Mouse (Mus musculus): ENCODE data around the gene Cbx7. TPM values are rescaled to one million over a fixed set of nuclear protein-coding genes. Genes with fewer than 3 reads are reported as not detected.
"Not testable (repeated sequence)": the region's sequence is repeated elsewhere in the genome, so short reads cannot be mapped to it uniquely, and the experiment has no call there.

Cbx7 gene
- polyA plus RNA-seq, 1 experiment, result 32.8 TPM

DNA sequence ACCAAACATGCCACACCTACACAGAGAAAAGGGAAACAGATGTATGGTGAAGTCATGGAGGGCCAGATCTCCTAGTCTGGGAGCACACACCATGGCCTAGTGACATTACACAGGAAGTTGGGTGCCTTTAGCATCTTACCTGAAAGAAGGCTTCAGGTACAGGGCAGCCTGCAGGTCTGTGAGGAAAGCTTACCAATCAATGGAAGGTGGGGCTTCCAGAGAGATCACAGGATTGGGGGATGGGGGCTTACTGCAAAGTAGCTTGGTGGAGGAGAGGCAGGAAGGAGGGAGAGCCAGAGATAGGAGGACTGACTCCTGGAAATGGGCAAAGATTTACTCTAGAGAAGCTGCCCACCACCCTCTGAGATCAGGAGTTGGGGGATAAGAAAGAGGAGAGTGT is 67.0 kb downstream of the Cbx7 start:
- Histone ChIP-seq H3K4me1 (ENCODE audit: control insufficient read depth, insufficient read depth, insufficient read length, low read length) (peaks cover 3% of the 10 kb centered on the region; the same call in 1 of the 2 replicates), H3K4me3 (ENCODE audit: low read depth, low read length) (no peak overlapping the region), H3K27me3 (ENCODE audit: control insufficient read depth, insufficient read depth, low read length) (no peaks in the 10 kb centered on the region), H3K36me3 (ENCODE audit: control insufficient read depth, insufficient read depth, low read length) (peaks cover 34% of the 10 kb centered on the region), H3K27ac (ENCODE audit: insufficient read depth, low read depth, low read length) (no peak overlapping the region)
- TF ChIP-seq CTCF (IDR thresholded peaks at IDR 0.05; ENCODE audit: extremely low read depth, insufficient read length, insufficient replicate concordance, low read depth, low read length), result no peak
- no peak for TF ChIP-seq POLR2A (IDR thresholded peaks at IDR 0.05; ENCODE audit: low read depth, low read length)

DNA sequence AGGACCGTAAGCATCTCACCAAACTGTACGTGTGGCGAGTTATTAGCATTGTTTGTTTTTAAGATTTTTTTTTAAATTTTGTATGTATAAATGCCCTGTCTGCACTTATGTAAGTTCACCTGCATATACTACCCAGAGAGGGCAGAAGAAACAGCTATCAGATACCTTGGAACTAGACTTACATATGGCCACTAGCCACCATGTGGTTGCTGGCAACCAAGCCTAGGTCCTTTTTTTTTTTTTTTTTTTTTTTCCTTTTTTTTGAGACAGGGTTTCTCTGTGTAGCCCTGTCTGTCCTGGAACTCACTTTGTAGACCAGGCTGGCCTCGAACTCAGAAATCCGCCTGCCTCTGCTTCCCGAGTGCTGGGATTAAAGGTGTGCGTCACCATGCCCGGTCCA is 67.8 kb downstream of the Cbx7 start:
- not testable (repeated sequence) for H3K27me3 ChIP-seq (ENCODE audit: control insufficient read depth, insufficient read depth, low read length); H3K27ac ChIP-seq (ENCODE audit: insufficient read depth, low read depth, low read length); H3K4me3 ChIP-seq (ENCODE audit: low read depth, low read length); H3K4me1 ChIP-seq (ENCODE audit: control insufficient read depth, insufficient read depth, insufficient read length, low read length)
- WGBS, result 97% methylated on average over 8 of the region's 8 CpGs
- peaks cover 40% of the 10 kb centered on the region for H3K36me3 ChIP-seq (ENCODE audit: control insufficient read depth, insufficient read depth, low read length)

DNA sequence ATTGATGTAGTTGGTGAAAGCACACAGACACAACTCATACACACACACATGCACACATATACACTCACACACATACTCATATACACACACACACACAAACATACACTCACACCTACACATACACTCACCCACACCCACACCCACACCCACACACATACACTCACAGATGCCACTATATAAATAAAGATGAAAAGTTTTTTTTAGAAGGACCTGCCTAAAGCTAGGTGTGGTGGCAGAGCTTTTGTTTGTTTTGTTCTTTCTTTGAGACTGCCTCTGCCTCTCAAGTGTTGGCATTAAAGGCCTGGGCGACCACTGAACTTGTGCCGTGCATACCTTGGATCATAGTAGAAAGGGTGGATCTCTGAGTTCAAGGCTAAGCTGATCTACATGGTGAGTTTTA is 69.5 kb downstream of the Cbx7 start:
- Histone ChIP-seq H3K4me1 (ENCODE audit: control insufficient read depth, insufficient read depth, insufficient read length, low read length) (peaks cover 6% of the 10 kb centered on the region; the same call in 1 of the 2 replicates), H3K27ac (ENCODE audit: insufficient read depth, low read depth, low read length) (peak overlapping the region; percentile 47), H3K36me3 (ENCODE audit: control insufficient read depth, insufficient read depth, low read length) (peaks cover 41% of the 10 kb centered on the region), H3K4me3 (ENCODE audit: low read depth, low read length) (no peak overlapping the region), H3K27me3 (ENCODE audit: control insufficient read depth, insufficient read depth, low read length) (no peaks in the 10 kb centered on the region)
- 79% methylated on average over 2 of the region's 2 CpGs for WGBS
- no peak for TF ChIP-seq CTCF (IDR thresholded peaks at IDR 0.05; ENCODE audit: extremely low read depth, insufficient read length, insufficient replicate concordance, low read depth, low read length)
- TF ChIP-seq POLR2A (IDR thresholded peaks at IDR 0.05; ENCODE audit: low read depth, low read length), result no peak

DNA sequence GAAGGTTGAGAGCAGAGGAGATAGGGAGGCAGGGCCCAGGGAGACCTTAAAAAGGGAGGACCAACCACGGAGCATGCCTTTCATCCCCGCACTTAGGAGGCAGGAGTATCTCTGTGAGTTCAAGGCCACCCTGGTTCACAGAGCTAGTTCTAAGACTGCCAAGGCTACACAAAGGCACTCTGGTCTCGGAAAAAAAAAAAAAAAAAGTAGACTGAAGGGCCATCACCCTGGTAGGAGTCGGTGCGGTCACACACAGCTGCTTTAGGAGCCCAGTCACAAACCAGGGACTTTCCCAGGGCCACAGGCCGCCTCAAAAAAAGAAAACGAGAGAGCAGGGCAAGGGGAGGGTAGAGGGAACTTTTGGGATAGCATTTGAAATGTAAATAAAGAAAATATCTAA is 70.2 kb downstream of the Cbx7 start:
- WGBS, result 67% methylated on average over 7 of the region's 7 CpGs
- H3K4me3 ChIP-seq (ENCODE audit: low read depth, low read length), result no peak overlapping the region
- H3K27ac ChIP-seq (ENCODE audit: insufficient read depth, low read depth, low read length), result peak overlapping the region; percentile 91
- peaks cover 10% of the 10 kb centered on the region; the same call in 1 of the 2 replicates for H3K4me1 ChIP-seq (ENCODE audit: control insufficient read depth, insufficient read depth, insufficient read length, low read length)
- H3K36me3 ChIP-seq (ENCODE audit: control insufficient read depth, insufficient read depth, low read length), result peaks cover 39% of the 10 kb centered on the region
- H3K27me3 ChIP-seq (ENCODE audit: control insufficient read depth, insufficient read depth, low read length), result no peaks in the 10 kb centered on the region
- TF ChIP-seq CTCF (IDR thresholded peaks at IDR 0.05; ENCODE audit: extremely low read depth, insufficient read length, insufficient replicate concordance, low read depth, low read length) (no peak), POLR2A (IDR thresholded peaks at IDR 0.05; ENCODE audit: low read depth, low read length) (no peak)

DNA sequence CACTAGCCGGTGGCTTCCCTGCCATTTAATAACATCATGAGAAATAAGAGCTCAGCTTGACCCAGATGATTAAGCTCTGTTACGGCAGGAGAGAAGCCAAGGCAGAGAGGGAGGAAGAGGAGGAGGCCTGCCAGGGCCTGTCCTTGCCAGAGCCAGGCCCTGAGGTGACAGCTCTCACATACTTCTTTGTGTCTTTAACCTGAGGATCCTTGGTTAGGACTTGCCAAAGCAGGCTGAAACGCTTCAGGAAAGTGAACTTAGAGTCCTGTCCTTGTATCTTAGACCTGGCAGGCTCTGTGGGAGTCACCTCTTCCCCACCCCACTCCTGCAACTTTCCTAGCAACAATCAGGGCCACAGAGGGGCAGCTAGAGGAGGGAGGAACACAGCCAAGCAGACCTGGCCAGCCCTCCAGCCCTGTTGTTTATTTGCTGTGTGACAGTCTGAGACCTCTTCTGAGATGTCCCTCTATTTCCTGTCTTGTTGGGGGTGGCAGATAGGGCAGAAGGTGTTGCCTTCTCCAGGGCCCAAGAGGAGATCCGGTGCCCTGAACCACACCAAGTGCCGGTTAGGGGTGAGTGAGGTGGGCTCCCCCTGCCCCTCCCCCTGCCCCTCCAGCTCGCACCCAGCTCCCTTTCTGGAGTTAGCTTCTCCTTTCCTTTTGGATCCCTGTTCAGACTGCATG is 71.0 kb downstream of the Cbx7 start:
- no peaks in the 10 kb centered on the region for H3K27me3 ChIP-seq (ENCODE audit: control insufficient read depth, insufficient read depth, low read length)
- peaks cover 33% of the 10 kb centered on the region for H3K36me3 ChIP-seq (ENCODE audit: control insufficient read depth, insufficient read depth, low read length)
- TF ChIP-seq POLR2A (IDR thresholded peaks at IDR 0.05; ENCODE audit: low read depth, low read length), result no peak
- no peak for TF ChIP-seq CTCF (IDR thresholded peaks at IDR 0.05; ENCODE audit: extremely low read depth, insufficient read length, insufficient replicate concordance, low read depth, low read length)
- H3K4me3 ChIP-seq (ENCODE audit: low read depth, low read length), result no peak overlapping the region
- 83% methylated on average over 6 of the region's 6 CpGs for WGBS
- H3K4me1 ChIP-seq (ENCODE audit: control insufficient read depth, insufficient read depth, insufficient read length, low read length), result peaks cover 14% of the 10 kb centered on the region; the same call in 1 of the 2 replicates
- H3K27ac ChIP-seq (ENCODE audit: insufficient read depth, low read depth, low read length), result peak overlapping the region; percentile 91

DNA sequence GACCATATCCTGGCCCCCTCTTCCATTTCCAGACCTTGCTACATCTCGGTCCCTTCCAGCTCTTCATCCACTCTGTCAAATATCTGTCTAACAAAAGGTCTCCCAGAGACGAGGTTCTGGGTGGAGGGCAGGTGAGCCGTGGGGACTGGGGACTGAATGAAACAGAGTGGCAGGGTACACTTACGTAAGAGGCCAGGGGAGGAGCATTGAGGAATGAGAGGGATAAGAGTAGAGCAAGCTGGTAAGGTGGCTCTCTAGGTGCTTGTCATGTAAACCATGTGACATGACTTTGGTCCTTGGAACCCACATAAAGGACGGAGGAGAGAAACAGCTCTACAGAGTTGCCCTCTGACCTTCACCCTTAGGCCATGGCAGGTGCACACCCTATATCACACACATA is 71.9 kb downstream of the Cbx7 start:
- Histone ChIP-seq H3K27ac (ENCODE audit: insufficient read depth, low read depth, low read length) (peak overlapping the region; percentile 8; the same call in 1 of the 2 replicates), H3K36me3 (ENCODE audit: control insufficient read depth, insufficient read depth, low read length) (peaks cover 33% of the 10 kb centered on the region)
- WGBS, result 85% methylated on average over 5 of the region's 5 CpGs

DNA sequence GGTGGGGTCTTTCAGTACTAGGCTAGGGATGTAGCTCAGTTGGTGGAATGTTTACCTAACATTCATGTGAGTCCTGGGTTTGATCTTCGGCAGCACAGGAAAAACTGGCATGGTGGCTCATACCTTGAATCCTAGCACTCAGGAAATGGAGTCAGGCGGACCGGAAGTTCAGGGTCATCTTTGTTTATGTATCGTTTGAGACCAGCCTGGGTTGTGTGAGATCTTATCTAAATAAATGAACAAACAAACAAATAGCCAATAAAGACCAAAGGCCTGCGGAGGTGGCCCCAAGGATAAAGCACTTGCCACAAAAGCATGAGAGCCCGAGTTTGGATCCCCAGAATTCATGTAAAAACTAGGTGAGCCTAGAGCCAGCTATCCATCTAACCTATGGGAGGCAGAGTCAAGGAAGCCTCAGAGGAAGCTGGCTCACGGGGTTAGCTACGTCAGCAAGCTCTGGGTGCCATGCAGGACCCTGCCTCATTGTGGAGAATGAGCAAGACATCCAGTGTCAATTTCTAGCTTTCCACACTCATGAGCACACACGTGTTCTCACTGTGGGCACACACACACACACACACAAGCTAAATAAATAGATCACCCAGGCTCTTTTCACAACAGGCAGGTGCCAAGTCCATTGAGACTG is 74.7 kb downstream of the Cbx7 start:
- no peak for TF ChIP-seq POLR2A (IDR thresholded peaks at IDR 0.05; ENCODE audit: low read depth, low read length)
- no peak for TF ChIP-seq CTCF (IDR thresholded peaks at IDR 0.05; ENCODE audit: extremely low read depth, insufficient read length, insufficient replicate concordance, low read depth, low read length)

More for the DNA sequence above, 71.9 kb downstream of the Cbx7 start:
- Histone ChIP-seq H3K4me1 (ENCODE audit: control insufficient read depth, insufficient read depth, insufficient read length, low read length) (peaks cover 15% of the 10 kb centered on the region; the same call in 1 of the 2 replicates), H3K27me3 (ENCODE audit: control insufficient read depth, insufficient read depth, low read length) (no peaks in the 10 kb centered on the region), H3K4me3 (ENCODE audit: low read depth, low read length) (no peak overlapping the region)
- TF ChIP-seq POLR2A (IDR thresholded peaks at IDR 0.05; ENCODE audit: low read depth, low read length) (no peak), CTCF (IDR thresholded peaks at IDR 0.05; ENCODE audit: extremely low read depth, insufficient read length, insufficient replicate concordance, low read depth, low read length) (no peak)

DNA sequence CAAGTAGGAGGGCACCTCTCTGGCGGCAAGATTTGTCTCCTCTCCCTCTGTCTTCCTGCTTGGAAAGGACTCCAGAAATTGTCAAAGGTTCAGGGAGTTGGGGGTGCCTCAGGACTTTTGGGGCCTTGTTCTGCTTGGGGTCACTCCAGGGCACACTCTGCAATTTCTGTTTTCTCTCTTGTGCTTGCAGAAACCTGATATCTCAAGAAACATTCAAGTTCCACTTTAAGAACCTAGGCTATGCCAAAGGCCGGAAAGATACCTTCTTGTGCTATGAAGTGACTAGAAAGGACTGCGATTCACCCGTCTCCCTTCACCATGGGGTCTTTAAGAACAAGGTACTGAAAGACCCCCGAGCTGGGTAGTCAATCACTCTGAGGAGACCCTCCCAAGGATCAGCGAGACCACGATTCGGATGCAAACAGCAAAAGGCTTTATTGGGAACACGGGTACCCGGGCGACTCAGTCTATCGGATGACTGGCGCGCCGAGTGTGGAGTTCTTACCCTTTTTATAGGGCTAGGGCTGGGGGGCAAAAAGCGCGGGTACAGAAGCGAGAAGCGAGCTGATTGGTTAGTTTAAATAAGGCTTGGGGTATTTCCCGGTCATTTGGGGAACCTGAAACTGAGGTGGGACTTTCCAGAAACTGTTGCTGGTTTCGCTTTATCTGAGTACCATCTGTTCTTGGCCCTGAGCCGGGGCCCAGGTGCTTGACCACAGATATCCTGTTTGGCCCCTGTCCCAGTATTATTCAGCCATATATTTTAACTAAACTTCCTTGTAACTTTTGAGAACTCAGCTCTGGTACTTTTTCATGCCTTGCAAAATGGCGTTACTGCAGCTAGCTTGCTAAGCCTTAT is 75.5 kb downstream of the Cbx7 start:
- WGBS, result 47% methylated on average over 12 of the region's 23 CpGs
- peak overlapping the region; percentile 38 for H3K4me3 ChIP-seq (ENCODE audit: low read depth, low read length)
- H3K27ac ChIP-seq (ENCODE audit: insufficient read depth, low read depth, low read length), result peak overlapping the region; percentile 95
- H3K27me3 ChIP-seq (ENCODE audit: control insufficient read depth, insufficient read depth, low read length), result not testable (repeated sequence)
- peaks cover 24% of the 10 kb centered on the region for H3K36me3 ChIP-seq (ENCODE audit: control insufficient read depth, insufficient read depth, low read length)
- H3K4me1 ChIP-seq (ENCODE audit: control insufficient read depth, insufficient read depth, insufficient read length, low read length), result peaks cover 14% of the 10 kb centered on the region; the same call in 1 of the 2 replicates

More for the DNA sequence above, 74.7 kb downstream of the Cbx7 start:
- H3K27ac ChIP-seq (ENCODE audit: insufficient read depth, low read depth, low read length), result peak overlapping the region; percentile 74
- WGBS, result 47% methylated on average over 9 of the region's 9 CpGs
- H3K36me3 ChIP-seq (ENCODE audit: control insufficient read depth, insufficient read depth, low read length), result peaks cover 26% of the 10 kb centered on the region
- H3K4me3 ChIP-seq (ENCODE audit: low read depth, low read length), result no peak overlapping the region
- no peaks in the 10 kb centered on the region for H3K27me3 ChIP-seq (ENCODE audit: control insufficient read depth, insufficient read depth, low read length)
- peaks cover 14% of the 10 kb centered on the region; the same call in 1 of the 2 replicates for H3K4me1 ChIP-seq (ENCODE audit: control insufficient read depth, insufficient read depth, insufficient read length, low read length)

Data from small intestine, adult 2 months (tissue).